Mouse (Mus musculus) lung, adult 2 months (tissue): ENCODE data around the gene Gpr27.

Experiments used
- CTCF ChIP-seq: fragments of 200-500 bp; IDR thresholded peaks from 2 replicates; pipeline ENCODE4 v1.5.1; 2011; ENCODE audit warnings: mild to moderate bottlenecking, low read length, control low read depth; ENCODE audit not compliant: insufficient read depth
- POLR2A ChIP-seq: fragments of 200-500 bp; IDR thresholded peaks from 2 replicates; pipeline ENCODE4 v1.6.1; 2011; ENCODE audit warnings: low read depth, mild to moderate bottlenecking, control low read depth, low read length, borderline replicate concordance; ENCODE audit errors: extremely low read depth

GRCm38 (mm10) chr6:99731926-99732325, 39.4 kb downstream of the Gpr27 start:
- no peak for TF ChIP-seq CTCF
- TF ChIP-seq POLR2A = no peak
